Mouse (Mus musculus): Measurements from ENCODE around the gene Elob. TPM values are rescaled to one million over a fixed set of nuclear protein-coding genes. Genes with fewer than 3 reads are reported as not detected.

The Elob gene
- polyA plus RNA-seq, 1 experiment from 2014 or later, result 1,222 TPM

DNA sequence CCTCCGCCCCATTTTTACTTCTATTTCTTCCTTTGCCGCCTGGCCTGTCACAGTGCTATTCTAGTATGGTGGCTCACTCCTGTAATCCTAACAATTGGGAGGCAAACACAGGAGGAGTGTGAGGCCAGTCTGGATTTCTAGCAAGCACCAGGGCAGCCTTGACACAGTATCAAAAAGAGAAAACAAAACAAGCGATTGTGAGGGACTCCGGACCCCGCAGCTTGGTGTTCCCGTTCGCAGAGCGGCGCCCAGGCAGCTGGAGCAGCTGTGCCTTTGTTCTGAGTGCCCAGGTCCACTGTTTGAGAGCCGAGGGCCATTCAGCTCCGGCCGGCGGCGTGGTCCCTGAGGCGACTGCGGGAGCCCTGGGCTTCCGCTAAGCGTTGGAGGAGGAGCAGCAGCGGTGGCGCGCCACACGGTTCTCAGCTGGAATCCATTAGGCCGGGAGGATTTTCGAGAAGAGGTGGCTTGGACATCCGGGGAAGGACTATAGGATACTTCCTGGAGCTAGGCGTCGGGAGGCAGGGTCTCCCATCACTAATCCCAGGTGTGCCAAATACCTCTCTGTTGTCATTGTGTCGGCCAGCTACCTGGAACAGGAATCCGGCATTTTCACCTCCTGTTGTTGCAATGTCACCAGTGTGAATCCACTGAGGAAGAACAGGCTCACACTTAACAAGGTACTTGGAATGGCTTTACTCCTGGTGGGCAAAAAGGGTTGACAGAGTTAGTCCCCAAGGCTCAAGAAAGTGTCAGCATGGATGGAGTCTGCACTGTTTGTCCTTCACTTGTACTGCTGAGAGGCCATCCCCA is 38.5 kb downstream of the Elob start, which contains the start of gene Srrm2:
Gene Srrm2, plus strand, starts transcription at position 264 of the 810 bp plus-strand sequence.
- H3K36me3 ChIP-seq, result no peaks in the 10 kb centered on the region
- WGBS, result 1% methylated on average over 29 of the region's 29 CpGs
- peak within 1 kb of the TSS; percentile 54 for H3K4me3 ChIP-seq
- H3K4me1 ChIP-seq (replicated peaks), result peaks cover 29% of the 10 kb centered on the region
- H3K27ac ChIP-seq, result peak within 1 kb of the TSS; percentile 94
- H3K27me3 ChIP-seq (ENCODE audit: insufficient read depth, poor library complexity, severe bottlenecking), result no peaks in the 10 kb centered on the region
- no peaks in the 10 kb centered on the region for H3K9me3 ChIP-seq
- peak; percentile 81 for DNase-seq (ENCODE audit: low spot score)

GRCm38 (mm10) chr17:23789749-23790268 is 39.1 kb downstream of the Elob start:
- H3K4me3 ChIP-seq, result peak overlapping the region; percentile 54
- H3K9me3 ChIP-seq, result no peaks in the 10 kb centered on the region
- H3K4me1 ChIP-seq (replicated peaks), result peaks cover 33% of the 10 kb centered on the region
- no peaks in the 10 kb centered on the region for H3K27me3 ChIP-seq (ENCODE audit: insufficient read depth, poor library complexity, severe bottlenecking)
- peak overlapping the region; percentile 94 for H3K27ac ChIP-seq
- no peaks in the 10 kb centered on the region for H3K36me3 ChIP-seq
- DNase-seq (ENCODE audit: low spot score), result peak; percentile 13
- WGBS, result 8% methylated on average over 8 of the region's 8 CpGs

- H3K27me3 ChIP-seq (ENCODE audit: insufficient read depth, poor library complexity, severe bottlenecking), result no peaks in the 10 kb centered on the region
- DNase-seq (ENCODE audit: low spot score), result no peak
- H3K27ac ChIP-seq, result no peak overlapping the region
- H3K4me3 ChIP-seq, result no peak overlapping the region
- H3K4me1 ChIP-seq (replicated peaks), result peaks cover 33% of the 10 kb centered on the region
- 91% methylated on average over 4 of the region's 4 CpGs for WGBS
- H3K36me3 ChIP-seq, result no peaks in the 10 kb centered on the region
- no peaks in the 10 kb centered on the region for H3K9me3 ChIP-seq
These were observed 40.0 kb downstream of the Elob start for GRCm38 (mm10) chr17:23788973-23789372.

- Histone ChIP-seq H3K27ac (peak overlapping the region; percentile 90), H3K4me3 (peak overlapping the region; percentile 68), H3K9me3 (no peaks in the 10 kb centered on the region), H3K27me3 (ENCODE audit: insufficient read depth, poor library complexity, severe bottlenecking) (no peaks in the 10 kb centered on the region), H3K4me1 (replicated peaks) (peaks cover 33% of the 10 kb centered on the region), H3K36me3 (no peaks in the 10 kb centered on the region)
- WGBS, result 17% methylated on average over 13 of the region's 13 CpGs
- peak; percentile 21 for DNase-seq (ENCODE audit: low spot score)
These were observed 42.4 kb downstream of the Elob start for GRCm38 (mm10) chr17:23786510-23786931.

- peak within 1 kb of the TSS; percentile 68 for H3K4me3 ChIP-seq
- peak within 1 kb of the TSS; percentile 90 for H3K27ac ChIP-seq
- H3K9me3 ChIP-seq, result no peaks in the 10 kb centered on the region
- 2% methylated on average over 43 of the region's 43 CpGs for WGBS
- no peaks in the 10 kb centered on the region for H3K27me3 ChIP-seq (ENCODE audit: insufficient read depth, poor library complexity, severe bottlenecking)
- DNase-seq (ENCODE audit: low spot score), result peak; percentile 79
- H3K4me1 ChIP-seq (replicated peaks), result peaks cover 30% of the 10 kb centered on the region
- no peaks in the 10 kb centered on the region for H3K36me3 ChIP-seq
These were observed 43.1 kb downstream of the Elob start, which contains the start of gene Flywch2 for GRCm38 (mm10) chr17:23785561-23786471. Flywch2 (minus strand) TSS chr17:23786081.

DNA sequence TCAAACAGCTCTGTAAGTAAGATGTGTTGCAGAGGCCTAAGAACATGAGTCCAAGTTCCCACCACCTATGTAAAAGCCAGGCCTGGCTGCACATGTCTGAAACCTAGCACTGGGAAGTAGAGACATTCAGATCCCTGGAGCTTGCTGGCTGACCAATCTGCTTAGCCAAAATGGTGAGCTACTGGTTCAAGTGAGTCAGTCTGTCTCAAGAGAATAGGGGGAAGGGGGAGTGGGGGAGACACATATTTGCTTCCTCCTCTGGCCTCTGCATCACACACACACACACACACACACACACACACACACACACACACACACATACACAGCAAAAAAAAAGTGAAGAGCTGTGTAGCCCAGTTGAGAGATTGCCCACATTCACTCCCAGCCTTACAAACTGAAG is 45.6 kb downstream of the Elob start:
- no peak overlapping the region for H3K27ac ChIP-seq
- no peaks in the 10 kb centered on the region for H3K9me3 ChIP-seq
- H3K36me3 ChIP-seq, result 0 out of 2 replicates have a peak, but pooled peaks cover 4% of the 10 kb centered on the region
- peaks cover 16% of the 10 kb centered on the region for H3K4me1 ChIP-seq (replicated peaks)
- DNase-seq (ENCODE audit: low spot score), result no peak
- H3K4me3 ChIP-seq, result no peak overlapping the region
- H3K27me3 ChIP-seq (ENCODE audit: insufficient read depth, poor library complexity, severe bottlenecking), result no peaks in the 10 kb centered on the region

DNA sequence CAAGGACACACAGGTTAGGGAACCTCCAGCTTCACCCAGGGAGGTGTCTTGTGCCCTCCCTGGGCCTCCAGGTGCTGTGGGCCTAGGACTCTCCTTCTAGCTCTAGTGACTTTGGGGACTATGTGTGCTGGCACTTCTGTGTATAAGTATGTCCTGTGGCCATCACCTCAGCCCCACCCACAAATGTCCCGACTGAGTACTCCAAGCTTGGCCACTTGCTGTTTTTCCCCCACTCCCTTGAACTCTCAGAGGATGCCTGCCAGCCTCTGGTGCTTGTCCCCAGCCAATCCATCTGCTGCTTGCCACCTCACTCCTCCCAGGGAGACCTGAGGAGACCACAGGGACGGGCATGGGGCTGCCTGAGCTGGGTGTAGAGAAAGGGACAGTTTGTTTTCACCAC is 50.5 kb downstream of the Elob start:
- H3K4me1 ChIP-seq (replicated peaks), result peaks cover 4% of the 10 kb centered on the region; the same call in 1 of the 2 replicates
- H3K9me3 ChIP-seq, result no peaks in the 10 kb centered on the region
- DNase-seq (ENCODE audit: low spot score), result no peak
- H3K27ac ChIP-seq, result no peak overlapping the region
- 65% methylated on average over 2 of the region's 2 CpGs for WGBS
- H3K27me3 ChIP-seq (ENCODE audit: insufficient read depth, poor library complexity, severe bottlenecking), result no peaks in the 10 kb centered on the region
- no peak overlapping the region for H3K4me3 ChIP-seq
- 0 out of 2 replicates have a peak, but pooled peaks cover 4% of the 10 kb centered on the region for H3K36me3 ChIP-seq

DNA sequence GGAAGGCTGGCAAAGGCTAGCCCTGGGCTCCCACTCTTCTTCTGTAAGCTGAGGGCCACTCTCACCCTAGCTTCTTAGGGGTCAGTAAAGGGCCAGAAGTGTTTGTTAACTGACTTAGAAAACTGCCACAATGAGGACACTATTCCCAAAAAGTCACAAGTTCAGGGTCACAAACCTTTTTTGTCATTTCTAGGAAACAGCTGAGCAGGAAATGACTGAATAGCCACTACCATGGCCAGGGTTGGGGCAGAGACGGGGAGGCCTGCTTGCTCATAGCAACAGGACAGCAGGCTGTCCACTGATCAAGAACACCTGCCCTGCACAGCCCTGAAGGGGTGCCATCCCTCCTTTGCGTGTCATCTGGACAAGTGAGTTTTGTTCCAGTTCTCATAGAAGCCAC is 51.8 kb downstream of the Elob start:
- Histone ChIP-seq H3K27me3 (ENCODE audit: insufficient read depth, poor library complexity, severe bottlenecking) (no peaks in the 10 kb centered on the region), H3K9me3 (no peaks in the 10 kb centered on the region), H3K27ac (no peak overlapping the region), H3K36me3 (0 out of 2 replicates have a peak, but pooled peaks cover 4% of the 10 kb centered on the region), H3K4me3 (no peak overlapping the region), H3K4me1 (replicated peaks) (peaks cover 4% of the 10 kb centered on the region)
- DNase-seq (ENCODE audit: low spot score), result no peak
- 80% methylated on average over 2 of the region's 2 CpGs for WGBS

- WGBS, result 79% methylated on average over 10 of the region's 10 CpGs
- Histone ChIP-seq H3K4me1 (replicated peaks) (peaks cover 10% of the 10 kb centered on the region), H3K9me3 (no peaks in the 10 kb centered on the region), H3K27ac (no peak overlapping the region), H3K36me3 (0 out of 2 replicates have a peak, but pooled peaks cover 4% of the 10 kb centered on the region), H3K4me3 (no peak overlapping the region), H3K27me3 (ENCODE audit: insufficient read depth, poor library complexity, severe bottlenecking) (no peaks in the 10 kb centered on the region)
- no peak for DNase-seq (ENCODE audit: low spot score)
These were observed 52.7 kb downstream of the Elob start for GRCm38 (mm10) chr17:23776216-23776615.

Other genes starting within 250 kb of the Elob start
- gene Zfp13, start 229.6 kb downstream of the Elob start, polyA plus RNA-seq (2016; fragmentation: Nextera tagmentation; extraction: Ambion mirVana), result 22.5 and 23.4 TPM in 2 replicates
- gene Zscan10, start 228.3 kb downstream of the Elob start, polyA plus RNA-seq (2016; fragmentation: Nextera tagmentation; extraction: Ambion mirVana), result 0.92 and 0.94 TPM in 2 replicates
- 1.00 and 1.4 TPM in 2 replicates for gene Mmp25, start 183.9 kb downstream of the Elob start, polyA plus RNA-seq (2016; fragmentation: Nextera tagmentation; extraction: Ambion mirVana)
- 0.41 and 0.51 TPM in 2 replicates for gene Bicdl2, start 168.6 kb downstream of the Elob start, polyA plus RNA-seq (2016; fragmentation: Nextera tagmentation; extraction: Ambion mirVana)
- 34.0 and 45.4 TPM in 2 replicates for gene Hcfc1r1, start 155.5 kb downstream of the Elob start, polyA plus RNA-seq (2016; fragmentation: Nextera tagmentation; extraction: Ambion mirVana)
- 72.7 and 80.2 TPM in 2 replicates for gene Thoc6, start 155.3 kb downstream of the Elob start, polyA plus RNA-seq (2016; fragmentation: Nextera tagmentation; extraction: Ambion mirVana)
- 2.7 and 7.1 TPM in 2 replicates for gene Tnfrsf12a, start 151.7 kb downstream of the Elob start, polyA plus RNA-seq (2016; fragmentation: Nextera tagmentation; extraction: Ambion mirVana)
- 20.8 and 54.2 TPM in 2 replicates for gene Cldn6, start 149.9 kb downstream of the Elob start, polyA plus RNA-seq (2016; fragmentation: Nextera tagmentation; extraction: Ambion mirVana)
- 6.3 and 13.1 TPM in 2 replicates for gene Cldn9, start 145.1 kb downstream of the Elob start, polyA plus RNA-seq (2016; fragmentation: Nextera tagmentation; extraction: Ambion mirVana)
- gene 1520401A03Rik, start 106.4 kb downstream of the Elob start, polyA plus RNA-seq (2016; fragmentation: Nextera tagmentation; extraction: Ambion mirVana), result not detected in 2 replicates
- gene Pkmyt1, start 102.8 kb downstream of the Elob start, polyA plus RNA-seq (2016; fragmentation: Nextera tagmentation; extraction: Ambion mirVana), result 54.0 and 61.5 TPM in 2 replicates
- gene Paqr4, start 88.3 kb downstream of the Elob start, polyA plus RNA-seq (2016; fragmentation: Nextera tagmentation; extraction: Ambion mirVana), result 28.8 and 43.6 TPM in 2 replicates
- gene Kremen2, start 83.3 kb downstream of the Elob start, polyA plus RNA-seq (2016; fragmentation: Nextera tagmentation; extraction: Ambion mirVana), result 3.4 and 4.3 TPM in 2 replicates
- 181 and 211 TPM in 2 replicates for gene Flywch1, start 57.5 kb downstream of the Elob start, polyA plus RNA-seq (2016; fragmentation: Nextera tagmentation; extraction: Ambion mirVana)
- 22.9 and 34.9 TPM in 2 replicates for gene Flywch2, start 43.1 kb downstream of the Elob start, polyA plus RNA-seq (2016; fragmentation: Nextera tagmentation; extraction: Ambion mirVana)
- gene Srrm2, start 38.6 kb downstream of the Elob start, polyA plus RNA-seq (2016; fragmentation: Nextera tagmentation; extraction: Ambion mirVana), result 517 and 570 TPM in 2 replicates
- gene Prss33, start 6.9 kb upstream of the Elob start, polyA plus RNA-seq (2016; fragmentation: Nextera tagmentation; extraction: Ambion mirVana), result 0.24 TPM in 1 of 2 replicates, not detected in the other
- gene Prss32, start 14.7 kb upstream of the Elob start, polyA plus RNA-seq (2016; fragmentation: Nextera tagmentation; extraction: Ambion mirVana), result not detected in 2 replicates
- gene Prss41, start 15.0 kb upstream of the Elob start, polyA plus RNA-seq (2016; fragmentation: Nextera tagmentation; extraction: Ambion mirVana), result 1.6 and 1.9 TPM in 2 replicates
- not detected in 2 replicates for gene Prss21, start 38.9 kb upstream of the Elob start, polyA plus RNA-seq (2016; fragmentation: Nextera tagmentation; extraction: Ambion mirVana)
- not detected in 2 replicates for gene Dcpp1, start 51.7 kb upstream of the Elob start, polyA plus RNA-seq (2016; fragmentation: Nextera tagmentation; extraction: Ambion mirVana)
- not detected in 2 replicates for gene Dcpp2, start 51.7 kb upstream of the Elob start, polyA plus RNA-seq (2016; fragmentation: Nextera tagmentation; extraction: Ambion mirVana)
- not detected in 2 replicates for gene Dcpp3, start 88.3 kb upstream of the Elob start, polyA plus RNA-seq (2016; fragmentation: Nextera tagmentation; extraction: Ambion mirVana)
- gene Sbp, start 112.5 kb upstream of the Elob start, polyA plus RNA-seq (2016; fragmentation: Nextera tagmentation; extraction: Ambion mirVana), result not detected in 2 replicates
- gene Sbpl, start 126.1 kb upstream of the Elob start, polyA plus RNA-seq (2016; fragmentation: Nextera tagmentation; extraction: Ambion mirVana), result not detected in 2 replicates
- gene Prss30, start 151.4 kb upstream of the Elob start, polyA plus RNA-seq (2016; fragmentation: Nextera tagmentation; extraction: Ambion mirVana), result not detected in 2 replicates
- gene Prss22, start 169.0 kb upstream of the Elob start, polyA plus RNA-seq (2016; fragmentation: Nextera tagmentation; extraction: Ambion mirVana), result 0.72 and 0.83 TPM in 2 replicates
- 0.24 TPM in 1 of 2 replicates, not detected in the other for gene Prss27, start 209.0 kb upstream of the Elob start, polyA plus RNA-seq (2016; fragmentation: Nextera tagmentation; extraction: Ambion mirVana)
- 90.8 and 93.0 TPM in 2 replicates for gene Kctd5, start 244.3 kb upstream of the Elob start, polyA plus RNA-seq (2016; fragmentation: Nextera tagmentation; extraction: Ambion mirVana)